Mouse (Mus musculus) heart, adult 18-20 months (tissue): ENCODE measurements around the gene Shisa4. TPM values are rescaled to one million over a fixed set of nuclear protein-coding genes. Genes with fewer than 3 reads are reported as not detected.
"Not testable (repeated sequence)": the region's sequence is repeated elsewhere in the genome, so short reads cannot be mapped to it uniquely, and the experiment has no call there.

Experiments
- DNase-seq, 2 experiments: peaks; one replicate each; pipeline ENCODE4 v3.0.0; 2021 to 2022; ENCODE audit warnings: mixed read lengths in 1 of 2
- long read RNA-seq, 2 experiments: library from polyadenylated mRNA; stranded (forward); transcript quantifications; one replicate each; pipeline ENCODE4 v2.0.0; 2021
- total RNA-seq, 2 experiments: library from RNA; stranded (reverse); gene quantifications; 2 replicates each; pipeline ENCODE4 v1.2.3; 2021

Gene Shisa4
- total RNA-seq, result 1 to 10 TPM; 2.5 to 3.0 TPM
- long read RNA-seq, experiment 1, transcript Shisa4-201 (5 exons, 1,763 nt), result major isoform, 5 of 5 reads
- long read RNA-seq, experiment 1, partial matches to known transcripts, result 0 of 5 reads
- long read RNA-seq, experiment 1, other reads (novel, unspliced or antisense), result 0 of 5 reads
- long read RNA-seq, experiment 2, transcript Shisa4-201 (5 exons, 1,763 nt), result major isoform, 5 of 6 reads
- long read RNA-seq, experiment 2, partial matches to known transcripts, result 0 of 6 reads
- long read RNA-seq, experiment 2, other reads (novel, unspliced or antisense), result 0 of 6 reads

DNA sequence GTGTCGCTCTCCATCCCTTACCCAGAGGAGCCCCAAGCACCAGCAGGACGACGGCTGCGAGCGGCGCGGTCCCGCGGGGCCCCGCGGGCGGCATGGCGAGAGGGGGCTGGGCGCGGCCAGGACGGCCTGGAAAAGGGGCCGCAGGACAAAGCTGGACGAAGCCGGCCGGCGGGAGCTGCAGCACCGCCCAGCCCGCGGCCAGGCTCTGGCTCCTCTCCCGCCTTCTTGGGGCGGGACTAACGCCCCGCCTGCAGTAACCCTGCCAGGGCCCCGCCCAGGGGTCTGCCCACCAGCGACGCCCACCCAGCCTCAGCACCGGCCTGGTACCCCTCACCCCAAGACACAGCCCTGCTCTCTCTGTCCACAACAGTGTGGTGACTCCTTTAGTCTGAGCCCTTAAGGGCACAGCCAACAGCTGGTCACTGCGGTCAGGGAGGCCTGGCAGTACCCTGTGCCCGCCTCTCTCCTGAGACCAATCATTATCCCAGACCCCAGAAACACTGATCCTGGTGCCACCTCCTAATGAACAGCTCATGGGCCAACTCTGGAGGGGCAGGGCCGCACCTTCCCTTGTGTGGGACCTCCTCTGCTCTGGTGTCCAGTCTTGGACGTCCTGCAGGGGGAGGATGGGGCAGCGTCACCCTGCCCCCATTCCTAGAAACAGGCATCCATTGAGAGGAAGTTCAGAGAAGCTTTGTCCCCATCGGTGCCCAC, at the start of gene Shisa4:
Gene Shisa4, minus strand, starts transcription at position 370 of the 714 bp plus-strand sequence.
- peak; percentile 65 to 67 for DNase-seq

DNA sequence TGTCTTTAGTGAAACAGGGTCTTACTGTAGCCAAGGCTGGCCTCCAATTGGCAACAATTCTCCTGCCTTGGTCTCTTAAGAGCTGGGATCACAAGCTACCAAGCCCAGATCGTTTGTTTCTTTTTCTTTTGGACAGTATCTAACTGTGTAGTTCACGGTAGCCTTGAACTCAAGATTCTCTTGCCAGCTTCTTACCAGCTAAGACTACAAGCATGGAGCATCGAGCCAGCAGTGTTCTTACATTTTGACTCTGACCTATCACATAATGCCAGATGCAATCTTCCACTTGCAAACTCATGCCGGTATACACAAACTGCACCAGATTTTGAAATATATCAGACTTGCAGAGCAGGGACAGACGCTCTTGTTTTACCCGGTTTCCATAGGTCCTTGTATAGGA, 47.7 kb upstream of the Shisa4 start:
- no peak for DNase-seq

GRCm38 (mm10) chr1:135413996-135414395, 39.0 kb upstream of the Shisa4 start:
- DNase-seq, result peak; percentile 56 to 64

DNA sequence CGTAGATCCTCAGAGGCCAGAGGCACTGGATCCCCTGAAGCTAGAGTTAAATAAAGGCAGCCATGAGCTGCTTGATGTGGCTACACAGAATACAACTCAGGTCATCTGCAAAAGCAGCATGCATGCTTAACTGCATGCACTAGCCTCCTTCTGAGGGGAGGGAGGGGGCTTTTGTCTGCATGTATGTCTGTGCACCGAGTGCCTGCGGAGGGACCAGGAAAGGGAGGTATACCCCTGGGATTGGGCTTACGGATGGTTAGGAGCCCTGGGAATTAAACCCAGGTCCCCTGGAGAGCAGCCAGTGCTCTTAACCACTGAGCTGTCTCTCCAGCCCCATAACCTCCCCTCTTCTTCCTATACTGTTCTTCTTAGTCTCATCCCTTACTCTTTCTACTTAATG, 37.1 kb upstream of the Shisa4 start:
- DNase-seq, result no peak

DNA sequence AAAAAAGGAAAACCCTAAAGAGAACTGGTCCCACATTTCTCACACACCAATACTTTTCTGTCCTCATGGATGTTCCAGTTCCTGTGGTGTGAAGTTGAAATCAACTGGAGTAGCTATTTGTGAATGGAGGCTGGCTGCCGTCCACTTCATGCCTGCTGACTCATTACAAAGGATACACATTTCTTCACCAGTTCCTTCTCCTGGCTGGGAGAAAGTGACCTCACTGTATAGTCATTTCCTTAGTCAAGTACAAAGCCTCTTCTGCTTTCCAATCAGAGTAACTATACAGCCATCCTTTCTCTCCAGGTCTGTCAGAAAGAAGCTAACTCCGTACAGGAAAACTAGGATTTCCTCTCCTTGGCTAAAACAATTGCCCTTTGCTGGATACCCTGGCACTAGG, 35.9 kb upstream of the Shisa4 start:
- peak; percentile 85 to 91 for DNase-seq

- no peak for DNase-seq
Observed at GRCm38 (mm10) chr1:135408973-135409372, 33.9 kb upstream of the Shisa4 start.

DNA sequence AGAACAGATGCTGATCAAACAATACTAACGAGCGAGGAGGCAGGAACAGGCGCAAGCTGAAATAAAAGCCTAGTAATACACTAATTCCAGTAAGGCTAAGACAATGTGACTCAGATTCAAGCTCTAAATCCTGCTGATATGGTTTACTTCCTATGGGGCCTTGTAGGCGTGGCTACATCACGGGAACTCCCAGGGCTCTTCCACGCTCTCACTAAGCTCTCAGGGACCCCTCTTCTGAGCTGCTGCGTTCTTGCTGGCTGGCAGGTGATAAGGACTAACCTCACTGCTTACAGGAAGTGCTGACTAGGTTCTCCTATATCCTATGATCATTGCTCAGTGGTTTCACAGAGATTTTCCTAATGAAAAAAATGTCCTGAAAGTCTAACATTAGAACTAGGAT, 30.3 kb upstream of the Shisa4 start:
- no peak for DNase-seq

- no peak for DNase-seq
Observed at GRCm38 (mm10) chr1:135401452-135402110, 26.5 kb upstream of the Shisa4 start.

GRCm38 (mm10) chr1:135399466-135399865, 24.4 kb upstream of the Shisa4 start:
- no peak for DNase-seq

- DNase-seq, result no peak
Observed at GRCm38 (mm10) chr1:135385161-135385560, 10.1 kb upstream of the Shisa4 start.

DNA sequence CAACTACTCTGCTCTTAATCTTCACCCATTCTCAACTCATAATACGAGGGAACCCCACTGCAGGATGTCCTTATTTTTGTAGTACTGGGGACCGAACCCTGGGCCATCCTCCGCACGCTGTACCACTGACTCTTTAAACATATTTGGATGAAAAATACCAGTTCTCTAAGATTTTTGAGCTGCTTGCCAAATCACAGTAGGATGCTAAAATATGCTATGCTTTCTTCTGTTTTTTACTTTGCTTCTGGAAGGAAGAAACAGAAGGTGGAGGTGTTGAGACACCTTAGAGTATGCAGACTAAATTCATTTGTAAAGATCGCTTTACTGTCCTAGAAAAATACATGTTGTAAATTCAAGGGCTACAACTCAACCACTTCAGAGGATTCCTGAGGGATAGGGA, 9.1 kb upstream of the Shisa4 start:
- no peak for DNase-seq

- not testable (repeated sequence) for DNase-seq
Observed at GRCm38 (mm10) chr1:135381560-135381959, 6.5 kb upstream of the Shisa4 start.

- no peak for DNase-seq
Observed at GRCm38 (mm10) chr1:135380071-135380991, 5.3 kb upstream of the Shisa4 start.

DNA sequence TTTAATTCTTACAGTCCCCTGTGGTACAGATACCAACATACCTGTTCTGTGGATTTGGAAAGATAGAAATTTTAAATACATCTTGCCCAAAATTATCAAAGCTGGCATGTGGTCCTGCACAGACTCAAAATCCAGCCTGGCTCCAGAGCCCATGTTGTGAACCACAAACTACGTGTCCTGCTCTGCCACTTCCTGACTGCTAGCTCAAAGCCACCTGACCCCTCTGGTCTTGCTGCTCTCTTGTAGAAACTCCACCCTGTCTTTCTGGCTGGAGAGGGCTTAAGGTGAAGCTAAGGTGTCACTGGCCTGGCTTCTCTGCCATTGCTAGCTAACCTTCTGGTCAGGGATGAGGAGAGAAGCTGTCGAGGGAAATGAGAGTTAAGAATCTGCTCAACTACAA, 4.0 kb upstream of the Shisa4 start:
- no peak for DNase-seq

- peak; percentile 64 to 75 for DNase-seq
Observed at GRCm38 (mm10) chr1:135378576-135378975, 3.5 kb upstream of the Shisa4 start.

DNA sequence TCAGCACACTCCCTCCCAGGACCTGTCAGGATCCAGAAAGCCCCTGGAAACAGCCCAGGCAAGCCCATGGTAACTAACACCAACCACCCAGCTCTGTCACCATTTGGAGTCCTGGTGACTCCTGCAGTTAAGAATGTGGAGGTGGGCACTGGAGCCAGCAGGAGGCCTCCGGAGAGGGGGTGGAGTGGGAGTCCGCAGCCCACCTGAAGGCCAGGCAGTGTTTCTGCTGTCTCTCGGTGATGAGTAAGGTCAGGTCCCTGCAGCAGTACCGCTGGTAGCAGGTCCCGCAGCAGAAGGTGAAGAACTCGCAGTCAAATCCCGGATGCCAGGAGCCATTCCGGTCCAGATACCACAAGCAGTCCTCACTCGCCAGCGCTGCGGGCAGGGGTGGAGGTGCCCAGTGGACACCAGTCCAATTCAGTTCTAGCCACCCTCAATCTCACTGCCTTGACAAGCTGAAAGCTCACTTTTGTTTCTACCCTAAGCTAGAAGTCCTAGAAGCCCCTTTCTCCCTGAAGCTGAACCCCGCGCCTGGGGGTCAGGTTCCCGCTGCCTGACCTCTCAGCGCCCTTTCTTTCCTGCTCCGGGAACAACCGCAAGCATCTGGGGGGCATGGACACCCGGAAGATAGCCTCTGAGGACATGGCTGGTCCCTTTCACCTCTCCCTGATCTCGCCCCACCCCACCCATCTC, 716 bp downstream of the Shisa4 start:
- peak in 1 of 2 experiments; percentile 24 for DNase-seq

GRCm38 (mm10) chr1:135373171-135373677, 1.8 kb downstream of the Shisa4 start:
- no peak for DNase-seq

DNA sequence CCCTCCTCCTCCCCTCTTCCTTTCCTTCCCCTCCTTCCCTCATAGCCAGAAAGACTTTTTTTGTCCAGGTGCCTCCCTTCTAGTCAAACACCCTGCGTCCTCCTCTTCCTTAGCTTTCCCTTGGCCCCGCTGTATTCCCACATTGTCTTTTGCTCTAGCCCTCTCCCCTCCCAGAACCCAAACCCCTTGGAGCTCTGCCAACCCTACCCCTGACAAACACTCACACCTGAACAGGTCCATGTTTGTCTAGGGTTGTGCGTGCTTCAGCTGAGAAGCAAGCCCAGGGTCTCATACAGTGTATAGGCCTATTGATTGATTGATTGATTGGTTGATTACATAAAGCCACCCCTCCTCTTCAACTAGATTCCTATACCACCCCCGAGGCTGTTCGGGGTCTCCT, 5.6 kb downstream of the Shisa4 start:
- no peak for DNase-seq

GRCm38 (mm10) chr1:135368982-135369381, 6.1 kb downstream of the Shisa4 start:
- DNase-seq, result peak; percentile 69 to 71

DNA sequence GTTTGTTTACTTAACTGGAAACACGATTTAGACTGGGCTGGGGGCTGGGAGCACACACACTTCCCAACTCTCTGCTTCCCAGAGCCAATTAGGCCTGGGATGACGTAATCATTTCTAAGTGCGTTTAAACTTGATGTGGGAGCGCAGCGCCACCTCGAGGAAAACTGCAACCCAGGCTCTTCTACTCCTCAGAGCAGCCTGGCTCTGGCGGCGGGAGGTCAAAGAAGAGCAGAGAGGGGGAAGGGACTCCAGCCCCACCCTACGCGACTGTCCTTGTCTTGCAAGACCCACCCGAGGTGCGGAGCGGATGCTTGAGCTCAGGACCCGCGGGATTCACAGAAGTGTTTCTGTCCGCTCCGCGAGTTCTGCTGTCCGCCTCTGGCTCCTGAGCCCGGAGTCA, 6.8 kb downstream of the Shisa4 start:
- peak; percentile 91 to 95 for DNase-seq

DNA sequence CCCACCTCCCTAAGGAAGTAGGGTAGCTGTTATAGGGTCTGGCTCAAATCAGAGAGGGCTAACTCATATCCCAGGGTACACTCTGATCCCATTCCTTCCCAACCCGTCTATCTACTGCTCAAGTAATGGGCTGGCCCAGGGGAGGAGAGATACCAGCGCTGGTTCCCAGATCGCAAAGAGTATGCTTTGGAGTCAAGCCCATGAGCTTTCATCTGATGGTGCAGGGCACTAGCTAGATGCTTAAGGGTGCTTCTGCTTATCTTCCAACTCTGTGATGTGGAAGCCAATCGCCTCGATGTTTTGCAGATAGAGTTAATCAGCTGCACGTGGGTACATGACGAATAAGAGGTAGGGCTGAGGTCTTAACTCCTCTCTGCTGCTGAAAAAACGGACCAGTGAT, 7.4 kb downstream of the Shisa4 start:
- no peak for DNase-seq
